Mouse (Mus musculus): ENCODE data around the gene Rdh7. TPM values are rescaled to one million over a fixed set of nuclear protein-coding genes. Genes with fewer than 3 reads are reported as not detected.
"Not testable (repeated sequence)": the region's sequence is repeated elsewhere in the genome, so short reads cannot be mapped to it uniquely, and the experiment has no call there.

The Rdh7 gene
- total RNA-seq, 2 experiments from 2014 or later = not detected

GRCm38 (mm10) chr10:127893163-127894022 lies 4.8 kb upstream of the Rdh7 start:
- DNase-seq (ENCODE audit: low spot score in 2 of 2) = not testable (repeated sequence)

GRCm38 (mm10) chr10:127891481-127891880 lies 2.9 kb upstream of the Rdh7 start:
- DNase-seq (ENCODE audit: low spot score in 2 of 2) = no peak

- DNase-seq (ENCODE audit: low spot score in 2 of 2) = no peak
Measured at GRCm38 (mm10) chr10:127886971-127887370, 1.6 kb downstream of the Rdh7 start.

- no peak for DNase-seq (ENCODE audit: low spot score in 2 of 2)
Measured at GRCm38 (mm10) chr10:127886551-127886950, 2.1 kb downstream of the Rdh7 start.

GRCm38 (mm10) chr10:127881041-127881440 lies 7.6 kb downstream of the Rdh7 start:
- no peak for DNase-seq (ENCODE audit: low spot score in 2 of 2)

GRCm38 (mm10) chr10:127879155-127879688 lies 9.4 kb downstream of the Rdh7 start:
- DNase-seq (ENCODE audit: low spot score in 2 of 2) = peak in 1 of 2 experiments; percentile 10

GRCm38 (mm10) chr10:127878262-127879057 lies 10.2 kb downstream of the Rdh7 start:
- no peak for DNase-seq (ENCODE audit: low spot score in 2 of 2)

GRCm38 (mm10) chr10:127877681-127878080 lies 10.9 kb downstream of the Rdh7 start:
- DNase-seq (ENCODE audit: low spot score in 2 of 2) = no peak

- DNase-seq (ENCODE audit: low spot score in 2 of 2) = peak in 1 of 2 experiments; percentile 36
Measured at GRCm38 (mm10) chr10:127872484-127872883, 16.1 kb downstream of the Rdh7 start.

- DNase-seq (ENCODE audit: low spot score in 2 of 2) = peak in 1 of 2 experiments; percentile 3
Measured at GRCm38 (mm10) chr10:127866232-127866631, 22.4 kb downstream of the Rdh7 start, which contains the start of gene Rdh16f2. Rdh16f2 (plus strand) TSS chr10:127866474.

GRCm38 (mm10) chr10:127864931-127865330 lies 23.7 kb downstream of the Rdh7 start:
- DNase-seq (ENCODE audit: low spot score in 2 of 2) = no peak

- peak; percentile 13 to 55 for DNase-seq (ENCODE audit: low spot score in 2 of 2)
Measured at GRCm38 (mm10) chr10:127856376-127856775, 32.2 kb downstream of the Rdh7 start.

- DNase-seq (ENCODE audit: low spot score in 2 of 2) = no peak
Measured at GRCm38 (mm10) chr10:127849628-127850027, 39.0 kb downstream of the Rdh7 start, which contains the start of gene Rdh19. Rdh19 (plus strand) TSS chr10:127849928.

GRCm38 (mm10) chr10:127848089-127848488 lies 40.5 kb downstream of the Rdh7 start:
- DNase-seq (ENCODE audit: low spot score in 2 of 2) = no peak

- not testable (repeated sequence) for DNase-seq (ENCODE audit: low spot score in 2 of 2)
Measured at GRCm38 (mm10) chr10:127845945-127846344, 42.7 kb downstream of the Rdh7 start.

- no peak for DNase-seq (ENCODE audit: low spot score in 2 of 2)
Measured at GRCm38 (mm10) chr10:127840776-127841175, 47.8 kb downstream of the Rdh7 start.

- DNase-seq (ENCODE audit: low spot score in 2 of 2) = peak in 1 of 2 experiments; percentile 8
Measured at GRCm38 (mm10) chr10:127838539-127838938, 50.1 kb downstream of the Rdh7 start.

GRCm38 (mm10) chr10:127837793-127838192 lies 50.8 kb downstream of the Rdh7 start:
- DNase-seq (ENCODE audit: low spot score in 2 of 2) = not testable (repeated sequence)

- DNase-seq (ENCODE audit: low spot score in 2 of 2) = no peak
Measured at GRCm38 (mm10) chr10:127835292-127835691, 53.3 kb downstream of the Rdh7 start.

GRCm38 (mm10) chr10:127834186-127834585 lies 54.4 kb downstream of the Rdh7 start:
- not testable (repeated sequence) for DNase-seq (ENCODE audit: low spot score in 2 of 2)
